Mouse (Mus musculus) liver, embryonic 14.5 days (tissue): ENCODE results near the gene BC067074.
"Not testable (repeated sequence)": the region's sequence is repeated elsewhere in the genome, so short reads cannot be mapped to it uniquely, and the experiment has no call there.

ENCODE experiments used
- CTCF ChIP-seq: IDR thresholded peaks from 2 replicates; pipeline ENCODE4 v1.5.1; 2016; ENCODE audit warnings: antibody characterized with exemption, low read depth, control low read depth
- EP300 ChIP-seq: IDR thresholded peaks from 2 replicates; pipeline ENCODE4 v1.6.1; 2016; ENCODE audit warnings: antibody characterized with exemption, low read depth

- TF ChIP-seq CTCF, EP300: not testable (repeated sequence)
Observed at GRCm38 (mm10) chr13:113252580-113252979, 40.4 kb upstream of the BC067074 start.
